Mouse (Mus musculus): ENCODE data around the gene Gm49378. TPM values are rescaled to one million over a fixed set of nuclear protein-coding genes. Genes with fewer than 3 reads are reported as not detected.

Gm49378 gene
- polyA plus RNA-seq, 1 experiment: 0.64 TPM

- no peaks in the 10 kb centered on the region for H3K9me3 ChIP-seq
- no peak for TF ChIP-seq FLI1 (IDR thresholded peaks at IDR 0.05; ENCODE audit: low read length)
- TF ChIP-seq GATA1 (IDR thresholded peaks at IDR 0.05; ENCODE audit: borderline replicate concordance, low read length): no peak
- no peak overlapping the region for H3K4me3 ChIP-seq (replicated peaks)
- no peaks in the 10 kb centered on the region for H3K27me3 ChIP-seq (replicated peaks)
- peaks cover 65% of the 10 kb centered on the region for H3K36me3 ChIP-seq (replicated peaks; ENCODE audit: low read length)
- peaks cover 48% of the 10 kb centered on the region for H3K4me1 ChIP-seq
Measured at GRCm38 (mm10) chr14:55608339-55608738, 29.4 kb downstream of the Gm49378 start.

- Histone ChIP-seq H3K36me3 (replicated peaks; ENCODE audit: low read length) (peaks cover 87% of the 10 kb centered on the region), H3K27me3 (replicated peaks) (no peaks in the 10 kb centered on the region), H3K4me3 (replicated peaks) (peak overlapping the region; percentile 31), H3K9me3 (no peaks in the 10 kb centered on the region), H3K4me1 (peaks cover 61% of the 10 kb centered on the region)
- no peak for TF ChIP-seq GATA1 (IDR thresholded peaks at IDR 0.05; ENCODE audit: borderline replicate concordance, low read length)
- no peak for TF ChIP-seq FLI1 (IDR thresholded peaks at IDR 0.05; ENCODE audit: low read length)
Measured at GRCm38 (mm10) chr14:55605743-55606459, 31.8 kb downstream of the Gm49378 start.

GRCm38 (mm10) chr14:55604823-55605222 lies 32.9 kb downstream of the Gm49378 start:
- Histone ChIP-seq H3K4me1 (peaks cover 62% of the 10 kb centered on the region), H3K27me3 (replicated peaks) (no peaks in the 10 kb centered on the region), H3K4me3 (replicated peaks) (peak overlapping the region; percentile 95), H3K36me3 (replicated peaks; ENCODE audit: low read length) (peaks cover 88% of the 10 kb centered on the region), H3K9me3 (no peaks in the 10 kb centered on the region)
- no peak for TF ChIP-seq GATA1 (IDR thresholded peaks at IDR 0.05; ENCODE audit: borderline replicate concordance, low read length)
- TF ChIP-seq FLI1 (IDR thresholded peaks at IDR 0.05; ENCODE audit: low read length): no peak

GRCm38 (mm10) chr14:55603633-55604576 lies 33.8 kb downstream of the Gm49378 start:
- Histone ChIP-seq H3K27me3 (replicated peaks) (no peaks in the 10 kb centered on the region), H3K4me3 (replicated peaks) (peak overlapping the region; percentile 95), H3K4me1 (peaks cover 62% of the 10 kb centered on the region), H3K36me3 (replicated peaks; ENCODE audit: low read length) (peaks cover 88% of the 10 kb centered on the region), H3K9me3 (no peaks in the 10 kb centered on the region)
- TF ChIP-seq GATA1 (IDR thresholded peaks at IDR 0.05; ENCODE audit: borderline replicate concordance, low read length) (0 out of 3 replicates have a peak, but pooled peaks have one; percentile 52), FLI1 (IDR thresholded peaks at IDR 0.05; ENCODE audit: low read length) (no peak)

GRCm38 (mm10) chr14:55603271-55603632 lies 34.4 kb downstream of the Gm49378 start, which contains the start of gene Irf9:
Irf9 (plus strand) TSS chr14:55603571.
- no peaks in the 10 kb centered on the region for H3K27me3 ChIP-seq (replicated peaks)
- peaks cover 88% of the 10 kb centered on the region for H3K36me3 ChIP-seq (replicated peaks; ENCODE audit: low read length)
- no peaks in the 10 kb centered on the region for H3K9me3 ChIP-seq
- peak within 1 kb of the TSS; percentile 95 for H3K4me3 ChIP-seq (replicated peaks)
- peaks cover 63% of the 10 kb centered on the region for H3K4me1 ChIP-seq
- no peak for TF ChIP-seq FLI1 (IDR thresholded peaks at IDR 0.05; ENCODE audit: low read length)
- TF ChIP-seq GATA1 (IDR thresholded peaks at IDR 0.05; ENCODE audit: borderline replicate concordance, low read length): no peak

GRCm38 (mm10) chr14:55598521-55599390 lies 38.9 kb downstream of the Gm49378 start:
- TF ChIP-seq FLI1 (IDR thresholded peaks at IDR 0.05; ENCODE audit: low read length): no peak
- TF ChIP-seq GATA1 (IDR thresholded peaks at IDR 0.05; ENCODE audit: borderline replicate concordance, low read length): no peak
- H3K4me1 ChIP-seq: peaks cover 56% of the 10 kb centered on the region
- no peaks in the 10 kb centered on the region for H3K9me3 ChIP-seq
- peak overlapping the region; percentile 26 for H3K4me3 ChIP-seq (replicated peaks)
- H3K36me3 ChIP-seq (replicated peaks; ENCODE audit: low read length): peaks cover 98% of the 10 kb centered on the region
- H3K27me3 ChIP-seq (replicated peaks): no peaks in the 10 kb centered on the region

GRCm38 (mm10) chr14:55596036-55596690 lies 41.5 kb downstream of the Gm49378 start:
- Histone ChIP-seq H3K4me3 (replicated peaks) (no peak overlapping the region), H3K27me3 (replicated peaks) (no peaks in the 10 kb centered on the region), H3K9me3 (no peaks in the 10 kb centered on the region), H3K36me3 (replicated peaks; ENCODE audit: low read length) (peaks cover 78% of the 10 kb centered on the region), H3K4me1 (peaks cover 58% of the 10 kb centered on the region)
- TF ChIP-seq FLI1 (IDR thresholded peaks at IDR 0.05; ENCODE audit: low read length) (no peak), GATA1 (IDR thresholded peaks at IDR 0.05; ENCODE audit: borderline replicate concordance, low read length) (no peak)

- TF ChIP-seq FLI1 (IDR thresholded peaks at IDR 0.05; ENCODE audit: low read length): no peak
- TF ChIP-seq GATA1 (IDR thresholded peaks at IDR 0.05; ENCODE audit: borderline replicate concordance, low read length): no peak
- Histone ChIP-seq H3K4me3 (replicated peaks) (peak overlapping the region; percentile 96), H3K4me1 (peaks cover 71% of the 10 kb centered on the region), H3K36me3 (replicated peaks; ENCODE audit: low read length) (peaks cover 61% of the 10 kb centered on the region), H3K9me3 (no peaks in the 10 kb centered on the region), H3K27me3 (replicated peaks) (no peaks in the 10 kb centered on the region)
Measured at GRCm38 (mm10) chr14:55592226-55592625, 45.5 kb downstream of the Gm49378 start.

All from megakaryocyte, embryonic 14.5 days (primary cell).